Mouse (Mus musculus): Measurements from ENCODE around the gene Pip4k2c.

DNA sequence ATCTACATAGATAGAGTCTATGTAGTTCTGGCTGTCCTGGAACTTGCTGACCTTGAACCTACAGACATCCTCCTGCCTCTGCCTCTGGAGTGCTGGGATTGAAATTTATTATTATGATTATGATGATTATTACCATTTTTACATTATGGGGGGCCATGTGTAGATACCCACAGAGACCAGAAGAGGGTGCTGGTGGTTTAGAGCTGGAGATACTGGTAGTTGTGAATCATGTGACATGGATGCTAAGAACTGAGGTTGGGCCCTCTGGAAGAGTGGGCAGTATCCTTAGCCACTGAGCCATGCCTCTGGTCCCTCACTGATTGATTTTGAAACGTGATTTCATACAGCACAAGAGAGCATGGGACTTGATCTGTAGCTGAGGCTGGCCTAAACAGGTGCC is 24.9 kb downstream of the Pip4k2c start:
- no peak for TF ChIP-seq EP300 (IDR thresholded peaks at IDR 0.05; ENCODE audit: insufficient read depth, low read depth, low read length)
- no peak for TF ChIP-seq POLR2A (IDR thresholded peaks at IDR 0.05; ENCODE audit: insufficient read depth, low read length)
- TF ChIP-seq CTCF (IDR thresholded peaks at IDR 0.05; ENCODE audit: low read depth, low read length), result no peak
